Mouse (Mus musculus): ENCODE results near the gene Kif19a. TPM values are rescaled to one million over a fixed set of nuclear protein-coding genes. Genes with fewer than 3 reads are reported as not detected.

Kif19a gene
- polyA plus RNA-seq (2015; fragmentation: Nextera tagmentation; extraction: Ambion mirVana): 0.58 and 1.1 TPM in 2 replicates

- Histone ChIP-seq H3K4me1 (peaks cover 9% of the 10 kb centered on the region; the same call in 1 of the 2 replicates), H3K27me3 (replicated peaks) (peaks cover 15% of the 10 kb centered on the region), H3K9ac (no peak within 1 kb of the TSS), H3K27ac (no peak within 1 kb of the TSS), H3K4me2 (peak within 1 kb of the TSS; percentile 95), H3K36me3 (no peaks in the 10 kb centered on the region), H3K4me3 (replicated peaks) (peak within 1 kb of the TSS; percentile 52), H3K9me3 (no peaks in the 10 kb centered on the region)
- ATAC-seq (ENCODE audit: insufficient read depth, low FRiP score, low read depth): peak; percentile 80
- WGBS: 3% methylated on average over 51 of the region's 51 CpGs
These were observed at the start of gene Kif19a for GRCm38 (mm10) chr11:114764820-114765818. TSS of gene Kif19a (plus strand) at chr11:114765388.

- H3K27me3 ChIP-seq (replicated peaks): no peaks in the 10 kb centered on the region
- ATAC-seq (ENCODE audit: insufficient read depth, low FRiP score, low read depth): no peak
- H3K9me3 ChIP-seq: no peaks in the 10 kb centered on the region
- H3K4me3 ChIP-seq (replicated peaks): no peak overlapping the region
- H3K4me1 ChIP-seq: no peaks in the 10 kb centered on the region
- no peaks in the 10 kb centered on the region for H3K36me3 ChIP-seq
- no peak overlapping the region for H3K9ac ChIP-seq
- H3K4me2 ChIP-seq: no peak overlapping the region
- H3K27ac ChIP-seq: no peak overlapping the region
- 65% methylated on average over 7 of the region's 7 CpGs for WGBS
These were observed 49.7 kb upstream of the Kif19a start for GRCm38 (mm10) chr11:114715531-114715930.

- no peaks in the 10 kb centered on the region for H3K9me3 ChIP-seq
- H3K4me2 ChIP-seq: no peak overlapping the region
- no peak overlapping the region for H3K9ac ChIP-seq
- no peaks in the 10 kb centered on the region for H3K27me3 ChIP-seq (replicated peaks)
- no peak overlapping the region for H3K27ac ChIP-seq
- H3K4me3 ChIP-seq (replicated peaks): no peak overlapping the region
- H3K36me3 ChIP-seq: no peaks in the 10 kb centered on the region
- no peak for ATAC-seq (ENCODE audit: insufficient read depth, low FRiP score, low read depth)
- 0 out of 2 replicates have a peak, but pooled peaks cover 8% of the 10 kb centered on the region for H3K4me1 ChIP-seq
- 84% methylated on average over 10 of the region's 10 CpGs for WGBS
These were observed 44.7 kb upstream of the Kif19a start for GRCm38 (mm10) chr11:114720535-114720934.

- H3K9ac ChIP-seq: no peak overlapping the region
- 81% methylated on average over 8 of the region's 8 CpGs for WGBS
- H3K4me1 ChIP-seq: peaks cover 11% of the 10 kb centered on the region
- H3K4me3 ChIP-seq (replicated peaks): no peak overlapping the region
- H3K27me3 ChIP-seq (replicated peaks): no peaks in the 10 kb centered on the region
- H3K9me3 ChIP-seq: no peaks in the 10 kb centered on the region
- ATAC-seq (ENCODE audit: insufficient read depth, low FRiP score, low read depth): no peak
- no peaks in the 10 kb centered on the region for H3K36me3 ChIP-seq
- H3K27ac ChIP-seq: no peak overlapping the region
- H3K4me2 ChIP-seq: no peak overlapping the region
These were observed 42.8 kb upstream of the Kif19a start for GRCm38 (mm10) chr11:114722438-114722837.

GRCm38 (mm10) chr11:114723030-114723429 is 42.2 kb upstream of the Kif19a start:
- no peaks in the 10 kb centered on the region for H3K27me3 ChIP-seq (replicated peaks)
- no peak overlapping the region for H3K4me2 ChIP-seq
- no peaks in the 10 kb centered on the region for H3K9me3 ChIP-seq
- no peaks in the 10 kb centered on the region for H3K36me3 ChIP-seq
- peaks cover 15% of the 10 kb centered on the region for H3K4me1 ChIP-seq
- no peak for ATAC-seq (ENCODE audit: insufficient read depth, low FRiP score, low read depth)
- no peak overlapping the region for H3K27ac ChIP-seq
- H3K9ac ChIP-seq: no peak overlapping the region
- WGBS: 69% methylated on average over 13 of the region's 13 CpGs
- H3K4me3 ChIP-seq (replicated peaks): no peak overlapping the region

- 42% methylated on average over 11 of the region's 11 CpGs for WGBS
- ATAC-seq (ENCODE audit: insufficient read depth, low FRiP score, low read depth): peak; percentile 51
- H3K27me3 ChIP-seq (replicated peaks): no peaks in the 10 kb centered on the region
- H3K36me3 ChIP-seq: no peaks in the 10 kb centered on the region
- no peak overlapping the region; the same call in 1 of the 2 replicates for H3K27ac ChIP-seq
- no peak overlapping the region for H3K4me2 ChIP-seq
- no peaks in the 10 kb centered on the region for H3K9me3 ChIP-seq
- no peak overlapping the region for H3K9ac ChIP-seq
- H3K4me1 ChIP-seq: peaks cover 20% of the 10 kb centered on the region
- no peak overlapping the region for H3K4me3 ChIP-seq (replicated peaks)
These were observed 40.2 kb upstream of the Kif19a start for GRCm38 (mm10) chr11:114724787-114725590.

GRCm38 (mm10) chr11:114726965-114727825 is 38.0 kb upstream of the Kif19a start, which contains the start of gene Dnaic2:
TSS of gene Dnaic2 (plus strand) at chr11:114727408.
- H3K27me3 ChIP-seq (replicated peaks): no peaks in the 10 kb centered on the region
- no peak within 1 kb of the TSS for H3K9ac ChIP-seq
- peak within 1 kb of the TSS; percentile 55 for H3K4me2 ChIP-seq
- no peak within 1 kb of the TSS for H3K27ac ChIP-seq
- ATAC-seq (ENCODE audit: insufficient read depth, low FRiP score, low read depth): peak; percentile 77; the same call in 1 of the 2 replicates
- H3K9me3 ChIP-seq: no peaks in the 10 kb centered on the region
- WGBS: 9% methylated on average over 32 of the region's 34 CpGs
- peak within 1 kb of the TSS; percentile 28 for H3K4me3 ChIP-seq (replicated peaks)
- no peaks in the 10 kb centered on the region for H3K36me3 ChIP-seq
- peaks cover 20% of the 10 kb centered on the region for H3K4me1 ChIP-seq

GRCm38 (mm10) chr11:114727826-114728186 is 37.4 kb upstream of the Kif19a start:
- WGBS: 37% methylated on average over 5 of the region's 5 CpGs
- no peaks in the 10 kb centered on the region for H3K36me3 ChIP-seq
- H3K9me3 ChIP-seq: no peaks in the 10 kb centered on the region
- H3K4me1 ChIP-seq: peaks cover 20% of the 10 kb centered on the region
- H3K27me3 ChIP-seq (replicated peaks): no peaks in the 10 kb centered on the region
- no peak overlapping the region for H3K27ac ChIP-seq
- H3K9ac ChIP-seq: no peak overlapping the region
- ATAC-seq (ENCODE audit: insufficient read depth, low FRiP score, low read depth): no peak
- H3K4me3 ChIP-seq (replicated peaks): peak overlapping the region; percentile 28; the same call in 1 of the 2 replicates
- peak overlapping the region; percentile 55 for H3K4me2 ChIP-seq

- Histone ChIP-seq H3K4me2 (no peak overlapping the region), H3K36me3 (no peaks in the 10 kb centered on the region), H3K4me3 (replicated peaks) (no peak overlapping the region), H3K27ac (no peak overlapping the region), H3K9me3 (no peaks in the 10 kb centered on the region), H3K9ac (no peak overlapping the region), H3K27me3 (replicated peaks) (no peaks in the 10 kb centered on the region), H3K4me1 (peaks cover 20% of the 10 kb centered on the region)
- 53% methylated on average over 5 of the region's 5 CpGs for WGBS
- ATAC-seq (ENCODE audit: insufficient read depth, low FRiP score, low read depth): no peak
These were observed 36.9 kb upstream of the Kif19a start for GRCm38 (mm10) chr11:114728333-114728732.

- H3K9ac ChIP-seq: no peak overlapping the region
- H3K9me3 ChIP-seq: no peaks in the 10 kb centered on the region
- H3K4me3 ChIP-seq (replicated peaks): no peak overlapping the region
- H3K4me2 ChIP-seq: no peak overlapping the region
- H3K27me3 ChIP-seq (replicated peaks): no peaks in the 10 kb centered on the region
- H3K36me3 ChIP-seq: no peaks in the 10 kb centered on the region
- H3K27ac ChIP-seq: no peak overlapping the region
- peaks cover 18% of the 10 kb centered on the region for H3K4me1 ChIP-seq
- no peak for ATAC-seq (ENCODE audit: insufficient read depth, low FRiP score, low read depth)
- WGBS: 42% methylated on average over 6 of the region's 6 CpGs
These were observed 35.3 kb upstream of the Kif19a start for GRCm38 (mm10) chr11:114729832-114730363.

GRCm38 (mm10) chr11:114731711-114732110 is 33.5 kb upstream of the Kif19a start:
- H3K27me3 ChIP-seq (replicated peaks): no peaks in the 10 kb centered on the region
- H3K36me3 ChIP-seq: no peaks in the 10 kb centered on the region
- no peaks in the 10 kb centered on the region for H3K9me3 ChIP-seq
- H3K9ac ChIP-seq: no peak overlapping the region
- H3K27ac ChIP-seq: no peak overlapping the region
- peaks cover 11% of the 10 kb centered on the region for H3K4me1 ChIP-seq
- no peak for ATAC-seq (ENCODE audit: insufficient read depth, low FRiP score, low read depth)
- H3K4me2 ChIP-seq: no peak overlapping the region
- H3K4me3 ChIP-seq (replicated peaks): no peak overlapping the region
- WGBS: 80% methylated on average over 4 of the region's 4 CpGs

Measured in stomach, embryonic 15.5 days (tissue).